Mouse (Mus musculus) heart, postnatal 0 days (tissue): Measurements from ENCODE around the gene Rcan1.

Experiments used
- CTCF ChIP-seq: IDR thresholded peaks from 2 replicates; pipeline ENCODE4 v1.5.1; 2016; ENCODE audit warnings: antibody characterized with exemption, control low read depth, low read depth
- EP300 ChIP-seq: IDR thresholded peaks from 2 replicates; pipeline ENCODE4 v1.6.1; 2016; ENCODE audit warnings: antibody characterized with exemption, low read depth

- TF ChIP-seq CTCF, result no peak
- TF ChIP-seq EP300, result no peak
These were observed 72.7 kb downstream of the Rcan1 start for GRCm38 (mm10) chr16:92397745-92398573.
